Mouse (Mus musculus) layer of hippocampus, postnatal 10 days (tissue): Measurements from ENCODE around the gene Gcnt2. TPM values are rescaled to one million over a fixed set of nuclear protein-coding genes. Genes with fewer than 3 reads are reported as not detected.
"Not testable (repeated sequence)": the region's sequence is repeated elsewhere in the genome, so short reads cannot be mapped to it uniquely, and the experiment has no call there.

Experiments used
- DNase-seq, 2 experiments: peaks; one replicate each; pipeline ENCODE4 v3.0.0; 2021; ENCODE audit warnings: low spot score in 2 of 2
- total RNA-seq, 2 experiments: library from RNA; stranded (reverse); gene quantifications; 2 replicates each; pipeline ENCODE4 v1.2.3; 2021

The Gcnt2 gene
- total RNA-seq, 2 experiments from 2014 or later: 11.1 to 13.2 TPM

- DNase-seq: no peak
Observed at GRCm38 (mm10) chr13:40901831-40902459, 42.4 kb downstream of the Gcnt2 start.

- DNase-seq: no peak
Observed at GRCm38 (mm10) chr13:40904080-40904479, 44.5 kb downstream of the Gcnt2 start.

GRCm38 (mm10) chr13:40906528-40906927 is 47.0 kb downstream of the Gcnt2 start:
- no peak for DNase-seq

- DNase-seq: no peak
Observed at GRCm38 (mm10) chr13:40907274-40907673, 47.7 kb downstream of the Gcnt2 start.

- DNase-seq: no peak
Observed at GRCm38 (mm10) chr13:40908044-40908443, 48.5 kb downstream of the Gcnt2 start.

GRCm38 (mm10) chr13:40909060-40909459 is 49.5 kb downstream of the Gcnt2 start:
- DNase-seq: no peak

GRCm38 (mm10) chr13:40910047-40910446 is 50.5 kb downstream of the Gcnt2 start:
- no peak for DNase-seq

GRCm38 (mm10) chr13:40911951-40912350 is 52.4 kb downstream of the Gcnt2 start:
- DNase-seq: no peak

GRCm38 (mm10) chr13:40913395-40914018 is 54.0 kb downstream of the Gcnt2 start:
- no peak for DNase-seq

- no peak for DNase-seq
Observed at GRCm38 (mm10) chr13:40914053-40914585, 54.6 kb downstream of the Gcnt2 start.

GRCm38 (mm10) chr13:40916321-40917160 is 57.0 kb downstream of the Gcnt2 start:
- no peak for DNase-seq

- DNase-seq: peak; percentile 34 to 47
Observed at GRCm38 (mm10) chr13:40917161-40918091, 57.9 kb downstream of the Gcnt2 start.

GRCm38 (mm10) chr13:40921326-40922059 is 61.9 kb downstream of the Gcnt2 start:
- no peak for DNase-seq

- no peak for DNase-seq
Observed at GRCm38 (mm10) chr13:40922311-40922877, 62.8 kb downstream of the Gcnt2 start.

- no peak for DNase-seq
Observed at GRCm38 (mm10) chr13:40923756-40924315, 64.3 kb downstream of the Gcnt2 start.

GRCm38 (mm10) chr13:40928192-40928898 is 68.8 kb downstream of the Gcnt2 start:
- DNase-seq: no peak

- not testable (repeated sequence) for DNase-seq
Observed at GRCm38 (mm10) chr13:40931871-40932270, 72.3 kb downstream of the Gcnt2 start.

GRCm38 (mm10) chr13:40932573-40932972 is 73.0 kb downstream of the Gcnt2 start:
- DNase-seq: no peak

- no peak for DNase-seq
Observed at GRCm38 (mm10) chr13:40934341-40934740, 74.8 kb downstream of the Gcnt2 start.
